Mouse (Mus musculus): ENCODE data around the gene Gm11214. TPM values are rescaled to one million over a fixed set of nuclear protein-coding genes. Genes with fewer than 3 reads are reported as not detected.

Gene Gm11214
- not detected in 2 replicates for polyA plus RNA-seq (2015; fragmentation: Nextera tagmentation; extraction: Ambion mirVana)

DNA sequence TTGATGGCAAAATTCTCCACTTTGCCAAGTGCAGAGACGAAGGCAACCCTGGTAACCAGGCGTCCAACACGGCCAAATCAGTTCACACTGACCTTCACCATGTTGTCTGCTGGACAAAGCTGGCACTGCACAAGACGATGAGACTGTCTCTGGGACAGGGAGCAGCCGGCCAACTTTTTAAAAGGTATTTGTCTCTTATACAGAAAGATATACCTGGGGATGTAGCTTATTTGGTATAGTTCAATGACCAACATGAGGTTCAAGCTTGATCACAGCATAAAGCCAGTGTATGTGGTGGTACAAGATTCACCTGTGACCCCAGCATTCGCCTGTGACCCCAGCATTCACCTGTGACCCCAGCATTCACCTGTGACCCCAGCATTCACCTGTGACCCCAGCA lies at the start of gene Gm11214:
Gm11214 (minus strand) TSS at position 101 of the 400 bp plus-strand sequence.
- Histone ChIP-seq H3K36me3 (ENCODE audit: insufficient read depth, low read length) (no peaks in the 10 kb centered on the region), H3K4me2 (ENCODE audit: low read length) (no peak within 1 kb of the TSS), H3K4me3 (replicated peaks; ENCODE audit: low read depth, low read length) (no peak within 1 kb of the TSS), H3K27me3 (ENCODE audit: insufficient read depth, low read length) (no peaks in the 10 kb centered on the region), H3K9me3 (replicated peaks; ENCODE audit: low read length) (no peaks in the 10 kb centered on the region), H3K27ac (no peak within 1 kb of the TSS), H3K9ac (ENCODE audit: low read depth, low read length) (no peak within 1 kb of the TSS), H3K4me1 (replicated peaks; ENCODE audit: insufficient read depth, low read length) (no peaks in the 10 kb centered on the region)
- ATAC-seq (replicated peaks; ENCODE audit: low FRiP score, low read depth), result no peak; the same call in 1 of the 2 replicates
- no peak for DNase-seq (ENCODE audit: low spot score)
- TF ChIP-seq CTCF (IDR thresholded peaks at IDR 0.05; ENCODE audit: low read depth), result no peak
- WGBS, result 94% methylated on average over 6 of the region's 6 CpGs

DNA sequence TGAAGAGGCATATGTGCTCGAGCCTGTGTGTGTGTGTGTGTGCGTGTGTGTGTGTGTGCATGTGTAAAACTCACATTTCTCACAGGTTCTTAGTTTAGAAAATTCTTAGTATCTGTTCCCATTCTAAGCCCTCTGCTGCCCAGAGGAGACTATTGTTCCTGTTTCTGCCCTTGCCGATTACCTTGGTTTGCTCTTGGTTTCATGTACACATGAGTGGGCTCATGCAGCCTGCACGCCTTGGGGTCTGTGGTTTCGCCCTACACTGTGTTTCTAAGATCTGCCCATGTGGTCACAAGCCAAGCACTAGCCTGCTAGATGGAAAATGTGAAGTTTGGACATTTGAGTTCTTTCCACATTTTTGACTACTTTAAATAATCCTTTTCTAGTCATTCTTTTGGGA lies 48.7 kb upstream of the Gm11214 start:
- WGBS, result 94% methylated on average over 5 of the region's 5 CpGs
- H3K36me3 ChIP-seq (ENCODE audit: insufficient read depth, low read length), result no peaks in the 10 kb centered on the region

DNA sequence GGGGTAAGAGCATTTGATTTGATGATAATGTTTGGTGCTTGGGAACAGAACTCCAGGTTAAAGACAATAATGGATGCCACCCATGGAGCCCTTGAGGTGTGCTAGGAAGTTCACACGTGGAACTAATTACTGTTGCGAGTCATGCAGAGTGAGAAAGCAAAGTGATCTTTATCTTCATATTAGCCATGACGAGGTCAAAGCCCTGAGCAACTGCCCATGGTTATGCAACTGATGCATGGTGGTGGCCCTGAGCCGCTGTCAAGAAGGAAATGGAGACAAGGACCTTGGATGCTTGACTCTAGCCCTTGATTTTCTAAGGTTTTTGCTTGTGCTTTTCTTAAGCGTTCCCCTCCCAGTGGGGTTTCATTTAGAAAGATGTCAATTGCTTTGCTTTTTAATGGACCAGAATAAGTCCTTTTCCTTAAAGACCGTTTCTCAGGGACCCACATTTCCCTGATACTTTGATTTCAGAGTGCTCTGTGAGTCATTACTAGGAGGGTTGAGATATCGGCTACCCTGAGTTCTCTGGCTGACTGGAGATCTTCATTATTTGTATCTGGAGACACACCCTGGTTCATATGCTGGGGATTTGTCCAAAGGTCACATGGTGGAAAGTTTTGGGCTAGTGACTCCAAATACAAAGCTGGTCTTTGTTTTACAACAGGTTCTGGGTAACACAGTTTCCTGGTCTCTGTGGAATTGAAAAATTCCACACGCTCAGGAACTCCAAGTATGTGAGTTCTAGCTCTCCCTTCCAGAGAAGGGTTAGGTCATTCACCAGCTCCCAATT lies 47.4 kb upstream of the Gm11214 start:
- ATAC-seq (replicated peaks; ENCODE audit: low FRiP score, low read depth), result no peak
- Histone ChIP-seq H3K36me3 (ENCODE audit: insufficient read depth, low read length) (no peaks in the 10 kb centered on the region), H3K9me3 (replicated peaks; ENCODE audit: low read length) (no peaks in the 10 kb centered on the region), H3K27ac (no peak overlapping the region), H3K27me3 (ENCODE audit: insufficient read depth, low read length) (no peaks in the 10 kb centered on the region), H3K4me1 (replicated peaks; ENCODE audit: insufficient read depth, low read length) (no peaks in the 10 kb centered on the region), H3K9ac (ENCODE audit: low read depth, low read length) (no peak overlapping the region), H3K4me3 (replicated peaks; ENCODE audit: low read depth, low read length) (no peak overlapping the region), H3K4me2 (ENCODE audit: low read length) (no peak overlapping the region)
- 73% methylated on average over 8 of the region's 8 CpGs for WGBS
- DNase-seq (ENCODE audit: low spot score), result no peak
- no peak for TF ChIP-seq CTCF (IDR thresholded peaks at IDR 0.05; ENCODE audit: low read depth)

More for the DNA sequence above, 48.7 kb upstream of the Gm11214 start:
- Histone ChIP-seq H3K9ac (ENCODE audit: low read depth, low read length) (no peak overlapping the region), H3K27ac (no peak overlapping the region), H3K9me3 (replicated peaks; ENCODE audit: low read length) (no peaks in the 10 kb centered on the region), H3K27me3 (ENCODE audit: insufficient read depth, low read length) (no peaks in the 10 kb centered on the region), H3K4me2 (ENCODE audit: low read length) (no peak overlapping the region), H3K4me1 (replicated peaks; ENCODE audit: insufficient read depth, low read length) (no peaks in the 10 kb centered on the region), H3K4me3 (replicated peaks; ENCODE audit: low read depth, low read length) (no peak overlapping the region)
- DNase-seq (ENCODE audit: low spot score) (no peak), ATAC-seq (replicated peaks; ENCODE audit: low FRiP score, low read depth) (no peak)
- no peak for TF ChIP-seq CTCF (IDR thresholded peaks at IDR 0.05; ENCODE audit: low read depth)

GRCm38 (mm10) chr4:63706279-63706971 lies 43.2 kb upstream of the Gm11214 start:
- DNase-seq (ENCODE audit: low spot score) (no peak), ATAC-seq (replicated peaks; ENCODE audit: low FRiP score, low read depth) (no peak)
- Histone ChIP-seq H3K4me3 (replicated peaks; ENCODE audit: low read depth, low read length) (no peak overlapping the region), H3K4me1 (replicated peaks; ENCODE audit: insufficient read depth, low read length) (no peaks in the 10 kb centered on the region), H3K27ac (no peak overlapping the region), H3K9me3 (replicated peaks; ENCODE audit: low read length) (no peaks in the 10 kb centered on the region), H3K4me2 (ENCODE audit: low read length) (no peak overlapping the region), H3K9ac (ENCODE audit: low read depth, low read length) (no peak overlapping the region), H3K27me3 (ENCODE audit: insufficient read depth, low read length) (no peaks in the 10 kb centered on the region), H3K36me3 (ENCODE audit: insufficient read depth, low read length) (no peaks in the 10 kb centered on the region)
- TF ChIP-seq CTCF (IDR thresholded peaks at IDR 0.05; ENCODE audit: low read depth), result no peak
- WGBS, result 83% methylated on average over 1 of the region's 1 CpGs

DNA sequence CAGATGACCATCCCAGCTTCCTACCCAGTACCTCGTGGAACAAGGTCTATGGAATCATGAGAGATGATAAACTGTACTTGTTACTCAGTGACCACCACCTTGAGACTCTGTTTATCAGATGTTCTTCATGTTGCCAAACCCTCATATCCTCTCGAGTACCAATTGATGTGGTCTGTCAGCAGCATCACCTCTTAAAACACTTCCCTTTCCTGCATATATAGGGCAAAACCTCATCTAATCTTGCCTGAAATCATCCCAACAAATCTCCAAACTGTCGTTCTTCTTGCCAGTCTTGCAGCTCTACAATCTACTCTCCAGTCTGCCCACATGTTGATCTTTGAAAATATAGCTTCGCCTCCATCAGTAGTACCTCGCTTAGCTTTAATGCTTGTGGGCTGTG lies 41.1 kb upstream of the Gm11214 start:
- DNase-seq (ENCODE audit: low spot score), result no peak
- Histone ChIP-seq H3K36me3 (ENCODE audit: insufficient read depth, low read length) (no peaks in the 10 kb centered on the region), H3K27me3 (ENCODE audit: insufficient read depth, low read length) (no peaks in the 10 kb centered on the region), H3K4me2 (ENCODE audit: low read length) (no peak overlapping the region), H3K9me3 (replicated peaks; ENCODE audit: low read length) (no peaks in the 10 kb centered on the region), H3K27ac (no peak overlapping the region), H3K4me1 (replicated peaks; ENCODE audit: insufficient read depth, low read length) (no peaks in the 10 kb centered on the region), H3K9ac (ENCODE audit: low read depth, low read length) (no peak overlapping the region), H3K4me3 (replicated peaks; ENCODE audit: low read depth, low read length) (no peak overlapping the region)
- ATAC-seq (replicated peaks; ENCODE audit: low FRiP score, low read depth), result no peak
- no peak for TF ChIP-seq CTCF (IDR thresholded peaks at IDR 0.05; ENCODE audit: low read depth)
- 72% methylated on average over 5 of the region's 5 CpGs for WGBS

GRCm38 (mm10) chr4:63703686-63704085 lies 40.5 kb upstream of the Gm11214 start:
- DNase-seq (ENCODE audit: low spot score), result no peak
- H3K9ac ChIP-seq (ENCODE audit: low read depth, low read length), result no peak overlapping the region
- no peak overlapping the region for H3K27ac ChIP-seq
- no peaks in the 10 kb centered on the region for H3K9me3 ChIP-seq (replicated peaks; ENCODE audit: low read length)
- H3K4me1 ChIP-seq (replicated peaks; ENCODE audit: insufficient read depth, low read length), result no peaks in the 10 kb centered on the region
- no peak overlapping the region for H3K4me2 ChIP-seq (ENCODE audit: low read length)
- 85% methylated on average over 2 of the region's 2 CpGs for WGBS
- H3K4me3 ChIP-seq (replicated peaks; ENCODE audit: low read depth, low read length), result no peak overlapping the region
- ATAC-seq (replicated peaks; ENCODE audit: low FRiP score, low read depth), result no peak
- no peaks in the 10 kb centered on the region for H3K36me3 ChIP-seq (ENCODE audit: insufficient read depth, low read length)
- H3K27me3 ChIP-seq (ENCODE audit: insufficient read depth, low read length), result no peaks in the 10 kb centered on the region
- TF ChIP-seq CTCF (IDR thresholded peaks at IDR 0.05; ENCODE audit: low read depth), result no peak
